Mouse (Mus musculus) gonadal fat pad, adult 2 months (tissue): ENCODE data around the gene Lurap1l. TPM values are rescaled to one million over a fixed set of nuclear protein-coding genes. Genes with fewer than 3 reads are reported as not detected.

Source experiments
- DNase-seq: peaks from one replicate; pipeline ENCODE4 v3.0.0-alpha.2; 2012; ENCODE audit warnings: low read depth
- polyA plus RNA-seq: library from polyadenylated mRNA; depleted of rRNA; stranded (reverse); fragments of >200 nt; gene quantifications from 2 replicates; pipeline ENCODE4 v1.2.3, GENCODE M21; 2012; rRNA removed

Lurap1l gene
- polyA plus RNA-seq: 5.3 and 6.6 TPM in 2 replicates

GRCm38 (mm10) chr4:80910481-80910870, at the start of gene Lurap1l:
Gene Lurap1l, plus strand, starts transcription at chr4:80910646.
- DNase-seq: peak; percentile 38

GRCm38 (mm10) chr4:80862962-80863361, 47.5 kb upstream of the Lurap1l start:
- no peak for DNase-seq

- no peak for DNase-seq
Measured at GRCm38 (mm10) chr4:80863906-80864305, 46.5 kb upstream of the Lurap1l start.

- no peak for DNase-seq
Measured at GRCm38 (mm10) chr4:80864511-80864922, 45.9 kb upstream of the Lurap1l start.

GRCm38 (mm10) chr4:80866065-80866464, 44.4 kb upstream of the Lurap1l start:
- no peak for DNase-seq

- no peak for DNase-seq
Measured at GRCm38 (mm10) chr4:80869598-80869997, 40.8 kb upstream of the Lurap1l start.

- DNase-seq: no peak
Measured at GRCm38 (mm10) chr4:80872847-80873644, 37.4 kb upstream of the Lurap1l start.

GRCm38 (mm10) chr4:80874121-80874859, 36.2 kb upstream of the Lurap1l start:
- no peak for DNase-seq

GRCm38 (mm10) chr4:80875055-80875454, 35.4 kb upstream of the Lurap1l start:
- DNase-seq: no peak

GRCm38 (mm10) chr4:80881996-80882599, 28.3 kb upstream of the Lurap1l start:
- DNase-seq: no peak

- no peak for DNase-seq
Measured at GRCm38 (mm10) chr4:80886631-80887030, 23.8 kb upstream of the Lurap1l start.

- DNase-seq: no peak
Measured at GRCm38 (mm10) chr4:80891004-80891403, 19.4 kb upstream of the Lurap1l start.

GRCm38 (mm10) chr4:80895278-80895894, 15.1 kb upstream of the Lurap1l start:
- no peak for DNase-seq

GRCm38 (mm10) chr4:80906726-80907125, 3.7 kb upstream of the Lurap1l start:
- no peak for DNase-seq

- DNase-seq: no peak
Measured at GRCm38 (mm10) chr4:80907973-80908372, 2.5 kb upstream of the Lurap1l start.

- DNase-seq: no peak
Measured at GRCm38 (mm10) chr4:80908902-80909301, 1.5 kb upstream of the Lurap1l start.

GRCm38 (mm10) chr4:80910871-80911701, 640 bp downstream of the Lurap1l start:
- peak; percentile 6 for DNase-seq

- DNase-seq: peak; percentile 26
Measured at GRCm38 (mm10) chr4:80911706-80912540, 1.5 kb downstream of the Lurap1l start.

- DNase-seq: no peak
Measured at GRCm38 (mm10) chr4:80915211-80915610, 4.8 kb downstream of the Lurap1l start.

- DNase-seq: no peak
Measured at GRCm38 (mm10) chr4:80916695-80917094, 6.2 kb downstream of the Lurap1l start.
